Mouse (Mus musculus): Measurements from ENCODE around the gene Zcchc10. TPM values are rescaled to one million over a fixed set of nuclear protein-coding genes. Genes with fewer than 3 reads are reported as not detected.

The Zcchc10 gene
- polyA plus RNA-seq, 1 experiment from 2014 or later: 14.1 TPM

DNA sequence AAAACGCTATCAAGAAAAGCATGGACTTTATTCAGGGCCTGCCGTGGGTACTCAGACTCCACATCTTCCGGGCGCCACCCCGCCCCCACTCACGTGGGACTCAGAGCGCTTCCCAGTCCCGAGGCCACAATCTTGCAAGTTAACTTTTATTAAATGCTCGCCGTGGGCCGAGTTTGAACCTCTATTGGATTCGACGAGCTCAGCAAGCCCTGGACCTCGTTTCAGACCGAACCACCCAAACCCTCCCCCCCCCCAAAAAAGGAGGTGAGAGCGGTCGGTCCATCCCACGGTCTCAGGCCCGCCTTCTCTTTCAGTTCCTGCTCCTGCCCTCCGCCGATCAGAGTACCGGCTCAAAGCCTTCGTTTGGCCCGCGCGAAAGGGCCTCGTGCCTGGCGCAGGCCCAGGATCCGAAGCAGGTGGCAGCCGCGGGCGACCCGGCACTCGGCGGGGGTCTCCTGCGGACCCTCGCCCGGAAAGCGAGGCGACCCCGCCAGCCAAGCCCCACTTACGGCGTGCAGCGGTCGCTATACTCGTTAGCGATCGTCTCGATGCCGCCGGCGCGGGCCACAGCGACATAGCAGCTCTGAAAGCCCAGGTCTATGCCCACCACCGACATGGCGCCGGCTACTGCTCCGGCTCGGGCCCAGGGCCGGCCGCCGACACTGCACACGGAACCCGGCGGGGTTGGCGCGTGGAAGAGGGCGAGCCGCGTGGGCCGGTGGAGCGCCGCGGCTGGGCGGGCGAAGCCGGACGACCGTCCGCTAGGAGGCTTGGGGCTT is 24.7 kb upstream of the Zcchc10 start:
- Histone ChIP-seq H3K9me3 (ENCODE audit: control insufficient read depth, low read length) (no peaks in the 10 kb centered on the region), H3K4me1 (replicated peaks; ENCODE audit: control insufficient read depth, insufficient read depth, low read length) (peaks cover 32% of the 10 kb centered on the region), H3K4me3 (replicated peaks; ENCODE audit: low read length) (peak overlapping the region; percentile 75), H3K27ac (ENCODE audit: low read length) (peak overlapping the region; percentile 95), H3K36me3 (ENCODE audit: control insufficient read depth, insufficient read depth) (no peaks in the 10 kb centered on the region), H3K9ac (replicated peaks; ENCODE audit: low read depth, low read length) (peak overlapping the region; percentile 84), H3K4me2 (ENCODE audit: low read length) (peak overlapping the region; percentile 95), H3K27me3 (replicated peaks; ENCODE audit: control insufficient read depth, insufficient read depth, low read length) (no peaks in the 10 kb centered on the region)
- under 1% methylated on average over 80 of the region's 80 CpGs for WGBS
- ATAC-seq: peak; percentile 61

DNA sequence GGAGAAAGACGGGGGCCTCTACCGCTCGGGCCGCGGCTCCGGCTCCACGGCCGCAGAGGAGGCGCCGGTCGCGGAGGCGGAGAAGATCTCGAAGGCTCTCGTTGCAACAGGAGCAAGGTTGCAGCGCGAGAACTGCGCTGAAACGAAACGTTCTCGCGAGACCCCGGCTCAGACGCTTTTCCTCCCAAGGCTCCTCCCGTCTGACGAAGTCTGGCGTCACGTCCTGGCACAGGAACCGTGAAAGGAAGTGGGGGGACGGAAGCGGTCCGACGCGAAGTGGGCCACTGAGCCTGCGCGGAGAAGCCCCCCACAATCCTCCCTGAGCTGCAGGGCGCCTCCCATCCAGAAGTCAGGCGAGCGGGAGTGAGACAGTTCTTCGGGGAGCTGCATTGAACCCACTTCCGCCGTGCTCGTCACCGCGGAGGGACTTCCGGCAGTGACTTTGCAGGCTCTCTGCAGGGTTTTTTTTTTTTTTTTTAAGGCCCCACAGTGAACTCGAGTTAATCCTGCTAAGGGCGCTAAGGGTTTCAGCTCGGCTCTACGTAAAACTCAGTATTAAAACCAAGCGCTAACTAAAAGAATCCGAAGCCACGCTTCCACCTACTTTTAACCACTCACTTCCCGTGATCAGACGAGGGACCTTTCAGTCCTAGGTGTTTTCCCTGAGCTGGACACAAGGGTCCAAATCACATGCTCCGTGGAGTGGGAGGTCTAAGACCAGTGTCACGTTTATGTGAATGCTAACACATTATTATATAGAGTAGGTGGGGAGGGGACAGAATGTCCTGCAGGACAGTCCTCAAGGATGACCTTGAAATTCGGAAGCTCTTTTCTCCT is 23.9 kb upstream of the Zcchc10 start, which contains the start of gene Hspa4:
Gene Hspa4, minus strand, starts transcription at position 128 of the 837 bp plus-strand sequence.
- Histone ChIP-seq H3K4me3 (replicated peaks; ENCODE audit: low read length) (peak within 1 kb of the TSS; percentile 75), H3K9ac (replicated peaks; ENCODE audit: low read depth, low read length) (peak within 1 kb of the TSS; percentile 84), H3K27me3 (replicated peaks; ENCODE audit: control insufficient read depth, insufficient read depth, low read length) (no peaks in the 10 kb centered on the region), H3K9me3 (ENCODE audit: control insufficient read depth, low read length) (no peaks in the 10 kb centered on the region), H3K27ac (ENCODE audit: low read length) (peak within 1 kb of the TSS; percentile 95), H3K4me2 (ENCODE audit: low read length) (peak within 1 kb of the TSS; percentile 95), H3K36me3 (ENCODE audit: control insufficient read depth, insufficient read depth) (no peaks in the 10 kb centered on the region), H3K4me1 (replicated peaks; ENCODE audit: control insufficient read depth, insufficient read depth, low read length) (peaks cover 32% of the 10 kb centered on the region)
- peak; percentile 98 for ATAC-seq
- WGBS: under 1% methylated on average over 58 of the region's 58 CpGs

DNA sequence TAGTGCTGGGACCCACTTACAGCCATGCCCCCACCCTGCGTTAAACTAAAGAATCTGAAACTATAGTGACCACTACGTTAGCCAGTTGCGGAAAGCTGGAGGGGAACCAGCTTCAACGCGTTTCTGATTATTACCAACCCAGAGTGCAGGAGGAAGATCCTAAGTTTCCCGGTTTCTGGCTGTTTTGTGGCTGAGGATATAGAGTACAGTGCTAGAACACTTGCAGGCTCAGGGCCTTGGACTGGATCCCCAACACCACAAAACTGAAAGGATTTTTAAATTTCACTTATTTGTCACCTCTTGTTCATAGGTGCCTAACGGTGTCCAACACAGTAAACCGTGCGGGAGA is 23.3 kb upstream of the Zcchc10 start:
- H3K27ac ChIP-seq (ENCODE audit: low read length): peak overlapping the region; percentile 95
- H3K36me3 ChIP-seq (ENCODE audit: control insufficient read depth, insufficient read depth): no peaks in the 10 kb centered on the region
- peak overlapping the region; percentile 74 for H3K4me2 ChIP-seq (ENCODE audit: low read length)
- peak overlapping the region; percentile 75 for H3K4me3 ChIP-seq (replicated peaks; ENCODE audit: low read length)
- WGBS: 48% methylated on average over 9 of the region's 9 CpGs
- ATAC-seq: no peak
- peaks cover 32% of the 10 kb centered on the region for H3K4me1 ChIP-seq (replicated peaks; ENCODE audit: control insufficient read depth, insufficient read depth, low read length)
- H3K9me3 ChIP-seq (ENCODE audit: control insufficient read depth, low read length): no peaks in the 10 kb centered on the region
- H3K9ac ChIP-seq (replicated peaks; ENCODE audit: low read depth, low read length): peak overlapping the region; percentile 63
- no peaks in the 10 kb centered on the region for H3K27me3 ChIP-seq (replicated peaks; ENCODE audit: control insufficient read depth, insufficient read depth, low read length)

DNA sequence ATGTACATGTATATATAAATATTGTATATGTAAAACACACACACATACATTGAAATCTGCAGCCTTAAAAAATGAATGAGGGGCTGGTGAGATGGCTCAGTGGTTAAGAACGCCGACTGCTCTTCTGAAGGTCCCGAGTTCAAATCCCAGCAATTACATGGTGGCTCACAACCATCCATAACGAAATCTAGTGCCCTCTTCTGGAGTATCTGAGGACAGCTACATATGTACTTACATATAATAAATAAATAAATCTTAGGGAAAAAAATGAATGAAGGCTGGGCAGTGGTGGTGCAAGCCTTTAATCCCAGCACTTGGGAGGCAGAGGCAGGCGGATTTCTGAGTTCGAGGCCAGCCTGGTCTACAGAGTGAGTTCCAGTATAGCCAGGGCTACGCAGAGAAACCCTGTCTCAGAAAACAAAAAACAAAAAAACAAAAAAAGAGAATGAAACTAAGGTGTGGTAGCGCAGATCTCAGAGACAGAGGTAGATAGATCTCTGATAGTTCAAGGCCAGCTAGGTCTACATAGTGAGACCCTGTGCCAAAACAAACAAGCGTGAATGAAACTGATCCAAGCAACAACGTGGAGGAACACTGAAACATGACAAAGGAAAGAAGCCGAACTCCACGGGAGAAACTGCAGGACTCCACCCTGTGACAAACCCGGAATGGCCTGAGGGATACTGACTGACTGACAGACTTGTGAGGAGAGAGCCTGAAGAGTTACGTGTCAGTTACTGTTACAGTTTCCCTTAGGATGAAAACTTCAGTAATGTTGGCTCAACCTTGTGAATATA is 20.2 kb upstream of the Zcchc10 start:
- H3K9ac ChIP-seq (replicated peaks; ENCODE audit: low read depth, low read length): no peak overlapping the region
- ATAC-seq: no peak
- 88% methylated on average over 14 of the region's 14 CpGs for WGBS

DNA sequence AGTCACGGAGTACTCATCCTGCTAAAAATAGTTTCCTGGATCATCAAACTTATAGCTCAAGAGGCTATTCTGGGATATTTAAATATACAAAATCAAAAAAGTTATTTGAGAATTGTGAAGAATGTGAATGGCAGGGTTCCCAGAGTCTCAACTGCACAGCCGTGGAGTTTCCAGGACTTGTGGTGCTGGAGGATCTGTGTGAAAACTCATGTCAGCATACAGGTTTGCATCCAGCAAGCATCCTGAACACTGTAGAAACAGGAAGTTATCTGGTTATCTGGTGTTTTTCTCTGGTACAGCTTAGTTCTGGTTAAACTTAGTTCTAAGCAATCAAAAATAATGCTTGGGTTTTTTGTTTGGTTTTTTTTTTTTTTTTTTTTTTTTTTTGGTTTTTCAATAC is 17.5 kb upstream of the Zcchc10 start:
- Histone ChIP-seq H3K9ac (replicated peaks; ENCODE audit: low read depth, low read length) (no peak overlapping the region), H3K4me3 (replicated peaks; ENCODE audit: low read length) (no peak overlapping the region), H3K36me3 (ENCODE audit: control insufficient read depth, insufficient read depth) (no peaks in the 10 kb centered on the region), H3K27me3 (replicated peaks; ENCODE audit: control insufficient read depth, insufficient read depth, low read length) (no peaks in the 10 kb centered on the region), H3K4me2 (ENCODE audit: low read length) (no peak overlapping the region), H3K4me1 (replicated peaks; ENCODE audit: control insufficient read depth, insufficient read depth, low read length) (no peaks in the 10 kb centered on the region), H3K27ac (ENCODE audit: low read length) (no peak overlapping the region), H3K9me3 (ENCODE audit: control insufficient read depth, low read length) (no peaks in the 10 kb centered on the region)
- no peak for ATAC-seq
- 86% methylated on average over 2 of the region's 2 CpGs for WGBS

More for the DNA sequence above, 20.2 kb upstream of the Zcchc10 start:
- Histone ChIP-seq H3K4me3 (replicated peaks; ENCODE audit: low read length) (no peak overlapping the region), H3K9me3 (ENCODE audit: control insufficient read depth, low read length) (no peaks in the 10 kb centered on the region), H3K36me3 (ENCODE audit: control insufficient read depth, insufficient read depth) (no peaks in the 10 kb centered on the region), H3K27me3 (replicated peaks; ENCODE audit: control insufficient read depth, insufficient read depth, low read length) (no peaks in the 10 kb centered on the region), H3K4me2 (ENCODE audit: low read length) (no peak overlapping the region), H3K27ac (ENCODE audit: low read length) (no peak overlapping the region), H3K4me1 (replicated peaks; ENCODE audit: control insufficient read depth, insufficient read depth, low read length) (peaks cover 10% of the 10 kb centered on the region)

DNA sequence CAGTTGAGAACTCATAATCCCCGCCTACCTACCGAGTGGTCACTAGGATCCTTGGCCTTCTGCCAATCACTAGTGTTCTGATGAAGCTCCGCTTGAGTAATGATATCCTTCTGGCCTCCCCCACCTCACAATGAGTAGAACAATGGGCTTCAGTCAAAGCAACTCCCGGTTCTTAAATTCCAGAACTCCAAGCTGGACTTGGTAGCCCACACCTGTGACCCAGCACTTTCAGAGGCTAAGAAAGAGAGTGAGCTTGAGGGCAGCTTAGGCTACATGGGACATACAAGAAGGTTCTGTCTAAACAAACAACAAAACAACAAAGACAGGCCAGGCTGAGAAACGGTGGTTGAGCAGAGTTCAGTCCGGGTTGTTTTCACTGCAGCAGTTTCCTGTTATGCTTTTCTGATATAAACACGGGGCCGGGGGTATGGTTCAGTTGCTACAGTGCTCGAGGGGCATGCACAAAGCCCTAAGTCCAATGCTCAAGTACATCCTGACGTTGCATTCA is 16.9 kb upstream of the Zcchc10 start:
- Histone ChIP-seq H3K9me3 (ENCODE audit: control insufficient read depth, low read length) (no peaks in the 10 kb centered on the region), H3K36me3 (ENCODE audit: control insufficient read depth, insufficient read depth) (no peaks in the 10 kb centered on the region), H3K27ac (ENCODE audit: low read length) (no peak overlapping the region), H3K4me1 (replicated peaks; ENCODE audit: control insufficient read depth, insufficient read depth, low read length) (no peaks in the 10 kb centered on the region), H3K9ac (replicated peaks; ENCODE audit: low read depth, low read length) (no peak overlapping the region), H3K27me3 (replicated peaks; ENCODE audit: control insufficient read depth, insufficient read depth, low read length) (no peaks in the 10 kb centered on the region), H3K4me2 (ENCODE audit: low read length) (no peak overlapping the region), H3K4me3 (replicated peaks; ENCODE audit: low read length) (no peak overlapping the region)
- no peak for ATAC-seq
- 64% methylated on average over 10 of the region's 10 CpGs for WGBS

DNA sequence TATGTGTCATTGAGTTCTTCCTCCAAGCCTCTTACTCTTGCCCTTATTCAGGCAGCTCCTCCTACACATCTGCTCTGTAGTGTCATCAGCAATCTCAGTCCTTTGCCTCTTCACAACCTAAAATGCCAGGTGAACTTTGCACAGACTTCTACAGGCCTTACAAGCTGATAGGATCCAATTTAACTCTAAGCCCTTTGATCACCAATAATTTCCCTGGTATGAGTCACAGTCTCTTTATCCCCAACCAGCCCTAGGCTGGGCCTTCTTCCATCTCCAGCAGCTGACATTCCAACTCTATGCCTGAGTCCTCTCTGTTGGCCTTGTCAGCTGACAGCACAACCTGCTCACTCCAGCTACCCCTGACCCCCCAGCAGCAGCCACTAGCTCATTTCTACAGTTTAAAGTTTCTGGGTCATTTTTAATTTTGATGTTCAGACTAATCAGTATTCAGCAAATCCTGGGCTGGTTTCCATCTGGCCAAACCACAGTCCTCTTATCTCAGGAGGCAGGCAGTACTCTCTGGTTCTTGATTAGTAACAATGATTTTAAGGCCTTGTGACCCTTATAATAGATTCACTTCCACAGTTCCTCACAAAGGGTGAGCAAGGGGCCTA is 16.1 kb upstream of the Zcchc10 start:
- no peak overlapping the region for H3K27ac ChIP-seq (ENCODE audit: low read length)
- no peaks in the 10 kb centered on the region for H3K4me1 ChIP-seq (replicated peaks; ENCODE audit: control insufficient read depth, insufficient read depth, low read length)
- no peak overlapping the region for H3K9ac ChIP-seq (replicated peaks; ENCODE audit: low read depth, low read length)
- ATAC-seq: no peak
- H3K4me2 ChIP-seq (ENCODE audit: low read length): no peak overlapping the region
- H3K4me3 ChIP-seq (replicated peaks; ENCODE audit: low read length): no peak overlapping the region
- no peaks in the 10 kb centered on the region for H3K36me3 ChIP-seq (ENCODE audit: control insufficient read depth, insufficient read depth)
- H3K9me3 ChIP-seq (ENCODE audit: control insufficient read depth, low read length): no peaks in the 10 kb centered on the region
- no peaks in the 10 kb centered on the region for H3K27me3 ChIP-seq (replicated peaks; ENCODE audit: control insufficient read depth, insufficient read depth, low read length)

DNA sequence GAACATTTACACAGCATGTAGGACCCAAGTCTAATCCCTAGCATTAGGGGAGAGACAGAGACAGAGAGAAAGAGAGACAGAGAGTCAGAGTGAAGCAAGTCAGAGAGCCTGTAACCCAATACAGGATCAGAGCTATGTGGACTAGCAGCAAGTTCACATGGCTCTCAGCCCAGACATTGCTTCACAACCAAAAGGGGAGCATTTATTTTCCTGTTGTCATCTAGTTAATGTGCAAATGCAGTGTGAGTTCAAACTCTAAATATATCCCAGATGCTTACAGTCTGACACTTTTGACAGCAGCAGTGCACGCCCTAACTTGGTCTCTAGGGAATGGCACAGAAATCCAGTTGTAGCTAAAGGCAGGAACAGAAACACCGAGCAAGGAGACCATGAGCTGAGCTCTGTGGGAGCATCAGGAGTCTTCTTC is 15.6 kb upstream of the Zcchc10 start:
- WGBS: 79% methylated on average over 2 of the region's 2 CpGs
- Histone ChIP-seq H3K27ac (ENCODE audit: low read length) (no peak overlapping the region), H3K4me2 (ENCODE audit: low read length) (no peak overlapping the region), H3K4me3 (replicated peaks; ENCODE audit: low read length) (no peak overlapping the region), H3K27me3 (replicated peaks; ENCODE audit: control insufficient read depth, insufficient read depth, low read length) (no peaks in the 10 kb centered on the region), H3K9ac (replicated peaks; ENCODE audit: low read depth, low read length) (no peak overlapping the region), H3K9me3 (ENCODE audit: control insufficient read depth, low read length) (no peaks in the 10 kb centered on the region), H3K36me3 (ENCODE audit: control insufficient read depth, insufficient read depth) (no peaks in the 10 kb centered on the region), H3K4me1 (replicated peaks; ENCODE audit: control insufficient read depth, insufficient read depth, low read length) (no peaks in the 10 kb centered on the region)
- no peak for ATAC-seq
